Mouse (Mus musculus): Measurements from ENCODE around the gene 4833439L19Rik.

GRCm38 (mm10) chr13:54527140-54527539 lies 38.1 kb downstream of the 4833439L19Rik start:
- TF ChIP-seq CTCF (IDR thresholded peaks at IDR 0.05; ENCODE audit: low read depth, low read length) (no peak), POLR2A (IDR thresholded peaks at IDR 0.05; ENCODE audit: borderline replicate concordance, low read depth, low read length) (no peak)

All from bone marrow macrophage, adult 2 months (primary cell).